Mouse (Mus musculus): ENCODE data around the gene Mrps25. TPM values are rescaled to one million over a fixed set of nuclear protein-coding genes. Genes with fewer than 3 reads are reported as not detected.

The Mrps25 gene
- 85.8 and 90.5 TPM in 2 replicates for polyA plus RNA-seq (2015; fragmentation: Nextera tagmentation; extraction: Ambion mirVana)

DNA sequence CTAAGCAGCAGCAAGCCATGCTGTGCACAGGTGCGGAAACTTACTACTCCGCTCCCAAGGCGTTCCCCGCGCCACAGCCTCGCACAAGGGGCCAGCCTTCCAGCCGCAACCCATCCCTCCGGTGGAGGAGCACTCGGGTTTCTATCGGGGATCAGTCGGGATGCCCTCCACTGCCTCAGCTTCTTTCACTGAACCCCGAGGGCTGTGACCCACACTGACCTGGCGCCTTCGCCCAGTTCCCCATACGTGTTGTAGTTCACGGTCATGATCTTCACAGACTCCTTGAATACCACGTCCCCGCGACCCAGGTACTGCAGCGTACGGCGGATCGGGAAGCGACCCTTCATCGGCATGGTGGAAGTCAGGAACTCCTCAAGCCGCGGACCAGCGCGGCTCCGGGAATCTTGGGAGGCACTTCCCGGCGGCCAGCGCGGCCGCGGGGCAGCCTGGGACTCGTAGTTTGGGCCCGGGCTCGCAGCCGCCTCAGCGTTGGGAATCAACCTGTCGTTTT, at the start of gene Mrps25:
Gene Mrps25 (minus strand): TSS at position 413 of the 511 bp plus-strand sequence.
- H3K27ac ChIP-seq = peak within 1 kb of the TSS; percentile 78
- under 1% methylated on average over 42 of the region's 42 CpGs for WGBS
- peaks cover 10% of the 10 kb centered on the region for H3K4me1 ChIP-seq
- H3K9me3 ChIP-seq = 0 out of 2 replicates have a peak, but pooled peaks cover 10% of the 10 kb centered on the region
- H3K27me3 ChIP-seq = no peaks in the 10 kb centered on the region
- peak; percentile 86 for ATAC-seq (ENCODE audit: insufficient number of reproducible peaks, insufficient read depth, low FRiP score, low TSS enrichment, low read depth)
- peak within 1 kb of the TSS; percentile 83 for H3K4me3 ChIP-seq
- peak within 1 kb of the TSS; percentile 85 for H3K9ac ChIP-seq
- peaks cover 51% of the 10 kb centered on the region for H3K36me3 ChIP-seq
- peak within 1 kb of the TSS; percentile 84 for H3K4me2 ChIP-seq

DNA sequence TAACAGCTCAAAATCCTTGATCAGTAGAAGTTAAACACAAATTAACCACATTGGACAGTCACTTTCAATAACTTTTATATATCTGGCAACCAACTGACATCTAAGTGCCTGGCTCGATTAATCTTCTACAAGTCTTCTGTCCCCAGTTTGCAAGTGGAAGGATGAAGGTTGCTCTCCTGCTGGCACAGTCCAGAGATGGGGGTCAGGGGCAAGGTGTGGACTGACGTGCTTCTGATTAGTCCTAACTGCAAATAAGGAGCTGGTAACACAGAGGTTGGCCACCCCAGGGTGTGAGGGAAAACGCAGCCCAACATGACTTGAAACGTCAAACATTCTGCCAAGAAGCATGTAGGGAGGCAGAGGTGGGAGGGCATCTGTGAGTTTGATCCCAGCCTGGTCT, 47.9 kb upstream of the Mrps25 start:
- Histone ChIP-seq H3K36me3 (no peaks in the 10 kb centered on the region), H3K4me1 (no peaks in the 10 kb centered on the region), H3K4me3 (no peak overlapping the region), H3K9ac (no peak overlapping the region), H3K9me3 (no peaks in the 10 kb centered on the region), H3K27ac (no peak overlapping the region), H3K4me2 (no peak overlapping the region), H3K27me3 (no peaks in the 10 kb centered on the region)
- whole genome bisulfite sequencing = 72% methylated on average over 4 of the region's 4 CpGs
- ATAC-seq (ENCODE audit: insufficient number of reproducible peaks, insufficient read depth, low FRiP score, low TSS enrichment, low read depth) = no peak

DNA sequence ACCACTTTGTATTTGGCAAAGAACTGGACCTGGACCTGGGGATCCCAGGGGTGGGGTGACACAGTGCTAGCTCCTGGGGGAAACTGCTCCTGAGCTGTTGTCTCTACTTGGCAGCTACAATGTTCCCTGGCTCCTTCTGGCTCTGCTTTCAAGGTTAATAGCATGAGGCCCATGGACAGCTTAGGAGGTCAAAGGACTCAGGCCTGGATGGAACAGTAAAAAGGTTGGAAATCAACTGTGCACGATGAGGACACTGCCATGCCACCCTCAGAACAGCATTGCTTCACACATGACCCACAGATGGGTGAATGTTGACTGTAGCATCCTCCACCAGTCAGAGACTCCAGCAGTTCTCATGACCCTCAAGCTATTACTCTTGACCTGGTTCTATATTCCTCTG, 47.5 kb upstream of the Mrps25 start:
- Histone ChIP-seq H3K4me2 (no peak overlapping the region), H3K9me3 (no peaks in the 10 kb centered on the region), H3K27ac (no peak overlapping the region), H3K27me3 (no peaks in the 10 kb centered on the region), H3K9ac (no peak overlapping the region), H3K4me3 (no peak overlapping the region), H3K4me1 (no peaks in the 10 kb centered on the region), H3K36me3 (no peaks in the 10 kb centered on the region)
- 63% methylated on average over 1 of the region's 1 CpGs for WGBS
- ATAC-seq (ENCODE audit: insufficient number of reproducible peaks, insufficient read depth, low FRiP score, low TSS enrichment, low read depth) = no peak

DNA sequence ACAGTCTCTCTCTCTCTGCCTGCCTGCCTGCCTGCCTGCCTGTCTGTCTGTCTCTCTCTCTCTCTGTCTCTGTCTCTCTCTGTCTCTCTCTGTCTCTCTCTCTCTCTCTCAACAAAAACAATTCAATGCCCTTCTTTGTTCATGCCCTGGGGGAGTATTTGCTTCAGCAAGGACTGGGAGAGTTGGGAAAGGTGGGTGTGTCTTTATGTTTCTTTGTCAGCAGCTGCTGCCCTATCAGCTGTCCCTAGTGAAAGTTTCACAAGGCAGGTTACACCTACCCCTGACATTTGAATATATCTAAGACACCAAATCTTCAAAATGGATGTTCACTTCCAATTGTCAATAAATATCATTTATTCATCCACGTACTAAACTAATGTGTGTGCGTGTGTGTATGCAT, 45.8 kb upstream of the Mrps25 start:
- no peaks in the 10 kb centered on the region for H3K27me3 ChIP-seq
- H3K9ac ChIP-seq = no peak overlapping the region
- H3K4me2 ChIP-seq = no peak overlapping the region
- no peaks in the 10 kb centered on the region for H3K4me1 ChIP-seq
- no peaks in the 10 kb centered on the region for H3K9me3 ChIP-seq
- no peaks in the 10 kb centered on the region for H3K36me3 ChIP-seq
- 82% methylated on average over 2 of the region's 2 CpGs for WGBS
- H3K4me3 ChIP-seq = no peak overlapping the region
- ATAC-seq (ENCODE audit: insufficient number of reproducible peaks, insufficient read depth, low FRiP score, low TSS enrichment, low read depth) = no peak
- no peak overlapping the region for H3K27ac ChIP-seq

DNA sequence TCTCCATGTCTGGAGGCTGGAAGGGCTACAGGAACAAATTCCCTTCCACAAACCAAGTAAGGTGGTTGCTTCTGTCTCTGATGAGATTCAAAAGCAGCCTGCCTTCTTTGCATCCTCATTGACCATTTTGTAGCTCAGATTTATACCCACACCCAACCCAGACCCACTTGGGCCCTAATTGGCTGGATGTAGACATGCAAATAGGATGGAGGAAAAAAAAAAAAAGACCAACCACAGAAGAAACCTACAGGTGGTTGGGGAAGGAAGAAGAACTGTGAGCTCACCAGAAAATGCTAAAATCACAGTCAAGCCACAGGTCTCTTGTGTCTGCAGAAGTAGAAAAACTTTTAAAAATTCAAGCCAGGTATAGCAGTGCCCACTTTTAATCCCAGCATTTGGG, 45.3 kb upstream of the Mrps25 start:
- H3K4me1 ChIP-seq = no peaks in the 10 kb centered on the region
- H3K9me3 ChIP-seq = no peaks in the 10 kb centered on the region
- no peak overlapping the region for H3K4me2 ChIP-seq
- no peak overlapping the region for H3K27ac ChIP-seq
- H3K36me3 ChIP-seq = no peaks in the 10 kb centered on the region
- no peak overlapping the region for H3K4me3 ChIP-seq
- ATAC-seq (ENCODE audit: insufficient number of reproducible peaks, insufficient read depth, low FRiP score, low TSS enrichment, low read depth) = no peak
- H3K9ac ChIP-seq = no peak overlapping the region
- no peaks in the 10 kb centered on the region for H3K27me3 ChIP-seq

DNA sequence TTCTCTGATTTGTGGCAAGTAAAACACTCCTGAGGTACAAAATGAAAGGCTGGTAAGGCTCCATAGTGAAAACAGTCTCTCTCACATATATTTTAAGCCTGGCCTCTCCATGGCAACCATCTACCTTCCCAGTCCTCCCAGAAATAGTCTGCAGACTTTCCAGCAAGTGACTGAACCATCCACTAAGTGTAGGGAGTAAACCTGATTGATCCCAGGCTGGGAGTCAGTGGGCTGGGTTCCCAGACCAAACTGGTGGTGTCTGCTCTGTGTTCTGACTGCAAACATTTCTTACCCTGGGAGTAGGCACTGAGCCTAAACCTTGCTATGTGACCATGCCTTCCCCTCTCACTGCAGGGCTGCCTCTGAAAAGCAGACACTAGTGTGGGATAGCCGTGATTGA, 41.1 kb upstream of the Mrps25 start:
- H3K4me2 ChIP-seq = no peak overlapping the region

DNA sequence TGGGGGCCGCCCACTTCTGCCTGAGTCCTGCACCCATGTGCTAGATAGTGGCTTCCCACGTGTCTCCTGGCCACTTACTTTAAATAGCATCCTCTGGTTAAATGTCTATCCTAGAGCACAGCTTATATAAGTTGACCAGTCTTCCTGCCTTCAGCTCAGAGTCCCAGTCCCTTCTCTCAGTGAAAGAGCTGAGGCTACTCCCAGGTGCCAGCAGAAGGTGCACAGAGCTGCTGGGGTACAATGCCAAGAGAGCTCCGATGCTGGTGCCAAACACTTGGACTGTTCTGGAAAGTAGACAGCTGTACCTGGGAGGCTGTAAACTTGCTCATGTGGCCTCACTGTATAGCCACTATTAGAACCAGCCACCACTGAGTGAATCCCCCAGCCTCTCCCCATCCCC, 38.2 kb upstream of the Mrps25 start:
- Histone ChIP-seq H3K36me3 (no peaks in the 10 kb centered on the region), H3K4me2 (no peak overlapping the region), H3K27me3 (peaks cover 5% of the 10 kb centered on the region; the same call in 1 of the 2 replicates), H3K27ac (no peak overlapping the region), H3K9ac (no peak overlapping the region), H3K4me3 (no peak overlapping the region), H3K4me1 (no peaks in the 10 kb centered on the region), H3K9me3 (no peaks in the 10 kb centered on the region)
- WGBS = 90% methylated on average over 3 of the region's 3 CpGs
- no peak for ATAC-seq (ENCODE audit: insufficient number of reproducible peaks, insufficient read depth, low FRiP score, low TSS enrichment, low read depth)

More for the DNA sequence above, 41.1 kb upstream of the Mrps25 start:
- no peaks in the 10 kb centered on the region for H3K27me3 ChIP-seq
- H3K4me3 ChIP-seq = no peak overlapping the region
- H3K27ac ChIP-seq = no peak overlapping the region
- no peak overlapping the region for H3K9ac ChIP-seq
- 69% methylated on average over 1 of the region's 1 CpGs for WGBS
- no peak for ATAC-seq (ENCODE audit: insufficient number of reproducible peaks, insufficient read depth, low FRiP score, low TSS enrichment, low read depth)
- H3K9me3 ChIP-seq = no peaks in the 10 kb centered on the region
- no peaks in the 10 kb centered on the region for H3K36me3 ChIP-seq
- no peaks in the 10 kb centered on the region for H3K4me1 ChIP-seq

DNA sequence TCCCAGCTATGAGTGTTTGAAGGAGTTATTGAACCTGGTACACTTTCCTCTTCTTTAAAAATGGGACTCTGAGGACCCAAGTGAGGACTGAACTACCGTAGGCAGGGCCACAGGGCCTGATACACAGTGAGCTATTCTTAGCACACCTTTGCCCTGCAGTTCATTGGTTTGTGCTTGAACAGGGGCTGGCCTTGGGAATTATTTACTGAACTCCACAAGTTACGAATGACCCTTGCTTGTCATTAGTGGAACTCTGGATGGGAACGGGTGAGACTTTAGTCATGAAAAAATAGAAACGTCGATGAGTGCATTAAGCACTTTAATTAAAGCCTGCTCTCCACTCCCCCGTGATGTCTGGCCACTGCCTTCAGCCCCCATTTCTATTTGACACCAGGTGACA, 37.8 kb upstream of the Mrps25 start:
- Histone ChIP-seq H3K9ac (no peak overlapping the region), H3K27me3 (peaks cover 5% of the 10 kb centered on the region; the same call in 1 of the 2 replicates), H3K27ac (no peak overlapping the region), H3K9me3 (no peaks in the 10 kb centered on the region), H3K4me1 (no peaks in the 10 kb centered on the region), H3K4me3 (no peak overlapping the region), H3K4me2 (no peak overlapping the region), H3K36me3 (no peaks in the 10 kb centered on the region)
- ATAC-seq (ENCODE audit: insufficient number of reproducible peaks, insufficient read depth, low FRiP score, low TSS enrichment, low read depth) = no peak
- WGBS = 70% methylated on average over 6 of the region's 6 CpGs

DNA sequence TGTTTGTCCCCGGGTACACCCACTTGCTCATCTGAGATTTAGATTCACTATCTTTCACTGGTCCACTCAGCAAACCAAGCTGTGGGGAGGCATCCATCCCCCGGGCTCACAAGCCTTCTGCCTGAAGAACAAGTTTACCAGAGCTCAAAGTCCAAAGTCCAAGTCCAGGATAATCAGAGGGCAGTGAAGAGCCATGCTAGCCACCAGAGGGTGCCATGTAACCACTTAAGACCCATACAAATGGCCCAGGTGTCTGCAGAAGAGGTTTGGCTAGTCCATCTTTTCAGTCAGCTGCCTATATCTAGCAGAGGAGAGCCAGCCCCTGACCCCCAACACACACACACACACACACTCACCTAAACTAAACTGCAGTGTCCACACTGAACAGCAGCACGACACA, 35.6 kb upstream of the Mrps25 start:
- H3K27ac ChIP-seq = no peak overlapping the region
- H3K4me2 ChIP-seq = no peak overlapping the region
- no peak for ATAC-seq (ENCODE audit: insufficient number of reproducible peaks, insufficient read depth, low FRiP score, low TSS enrichment, low read depth)
- WGBS = 42% methylated on average over 3 of the region's 3 CpGs
- no peaks in the 10 kb centered on the region for H3K4me1 ChIP-seq
- no peak overlapping the region for H3K4me3 ChIP-seq
- no peak overlapping the region for H3K9ac ChIP-seq
- H3K9me3 ChIP-seq = no peaks in the 10 kb centered on the region
- no peaks in the 10 kb centered on the region for H3K36me3 ChIP-seq
- H3K27me3 ChIP-seq = peaks cover 5% of the 10 kb centered on the region; the same call in 1 of the 2 replicates

DNA sequence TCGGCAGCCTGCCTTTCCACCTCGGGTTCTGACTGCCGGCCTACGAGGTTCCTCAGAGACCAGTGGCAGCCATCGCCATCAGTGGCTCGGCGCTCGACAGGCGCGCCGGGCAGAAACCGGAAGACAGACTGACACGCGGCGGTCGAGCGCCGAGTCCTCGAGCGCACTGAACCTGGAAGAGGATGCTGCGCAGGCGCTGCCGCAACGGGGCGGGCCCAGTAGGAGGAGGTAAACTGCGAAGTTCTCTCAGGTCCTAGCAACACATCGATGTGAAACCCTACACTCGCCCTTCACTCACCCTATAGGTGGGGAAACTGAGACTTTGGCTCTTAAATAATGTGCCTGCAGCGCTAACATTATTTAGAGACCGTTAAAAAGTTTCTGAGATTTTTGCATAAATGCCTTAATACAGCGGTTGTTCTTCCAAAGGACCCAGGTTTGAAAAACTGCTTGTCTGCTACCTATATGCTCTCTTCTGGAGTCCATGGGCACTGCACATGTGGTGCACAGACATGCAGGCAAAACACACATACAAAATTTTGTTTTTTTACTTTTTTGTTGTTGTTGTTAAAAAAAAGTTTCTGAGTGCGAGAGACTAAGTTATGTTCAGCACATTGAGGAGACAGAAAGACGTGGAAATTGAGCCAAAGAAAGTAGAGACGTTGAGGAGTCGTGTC, 31.1 kb upstream of the Mrps25 start, which contains the start of gene Rbsn:
Gene Rbsn (minus strand): TSS at position 153 of the 677 bp plus-strand sequence.
- Histone ChIP-seq H3K4me2 (peak within 1 kb of the TSS; percentile 95), H3K9me3 (no peaks in the 10 kb centered on the region), H3K36me3 (peaks cover 16% of the 10 kb centered on the region), H3K4me1 (peaks cover 11% of the 10 kb centered on the region), H3K4me3 (peak within 1 kb of the TSS; percentile 99), H3K27ac (peak within 1 kb of the TSS; percentile 80), H3K9ac (peak within 1 kb of the TSS; percentile 97), H3K27me3 (peaks cover 5% of the 10 kb centered on the region; the same call in 1 of the 2 replicates)
- ATAC-seq (ENCODE audit: insufficient number of reproducible peaks, insufficient read depth, low FRiP score, low TSS enrichment, low read depth) = peak; percentile 94
- 10% methylated on average over 35 of the region's 35 CpGs for WGBS

DNA sequence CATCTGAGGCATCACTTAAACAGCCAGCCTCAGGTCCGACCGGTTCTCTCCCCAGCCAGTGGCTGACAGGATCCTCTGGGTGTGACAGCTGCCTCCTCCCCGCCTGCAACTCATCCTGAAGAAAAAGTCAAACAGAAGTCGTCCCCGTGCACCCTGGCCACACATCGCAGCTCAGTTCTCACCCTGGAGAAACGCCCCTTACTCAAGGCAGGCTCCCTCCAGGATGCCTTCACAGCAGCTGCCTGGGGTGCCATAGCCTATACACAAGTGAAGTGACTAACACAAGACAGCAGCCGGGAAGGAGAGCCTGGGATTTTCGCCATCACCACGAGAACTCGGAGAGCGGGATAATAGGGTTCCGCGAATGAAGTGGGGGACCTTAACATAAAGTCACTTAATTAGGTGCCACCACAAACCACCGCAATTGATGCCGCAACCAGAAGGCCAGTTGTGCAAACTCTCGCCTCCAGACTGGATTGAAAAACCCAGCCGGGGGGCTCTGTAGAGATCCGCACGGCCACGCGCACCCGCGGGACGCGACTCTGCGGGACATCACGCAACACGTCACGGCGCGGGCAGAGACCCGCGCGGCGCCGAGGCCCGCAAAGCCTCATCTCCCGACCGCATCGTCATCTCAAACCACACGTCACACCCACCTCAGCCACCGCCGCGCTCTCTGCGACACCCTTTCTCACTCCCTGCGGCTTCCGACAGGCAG, 30.4 kb upstream of the Mrps25 start:
- WGBS = under 1% methylated on average over 48 of the region's 48 CpGs
- Histone ChIP-seq H3K27ac (peak overlapping the region; percentile 80), H3K36me3 (peaks cover 22% of the 10 kb centered on the region), H3K9me3 (no peaks in the 10 kb centered on the region), H3K4me1 (peaks cover 11% of the 10 kb centered on the region), H3K9ac (peak overlapping the region; percentile 97), H3K27me3 (peaks cover 5% of the 10 kb centered on the region; the same call in 1 of the 2 replicates), H3K4me2 (peak overlapping the region; percentile 95), H3K4me3 (peak overlapping the region; percentile 99)
- ATAC-seq (ENCODE audit: insufficient number of reproducible peaks, insufficient read depth, low FRiP score, low TSS enrichment, low read depth) = peak; percentile 56

DNA sequence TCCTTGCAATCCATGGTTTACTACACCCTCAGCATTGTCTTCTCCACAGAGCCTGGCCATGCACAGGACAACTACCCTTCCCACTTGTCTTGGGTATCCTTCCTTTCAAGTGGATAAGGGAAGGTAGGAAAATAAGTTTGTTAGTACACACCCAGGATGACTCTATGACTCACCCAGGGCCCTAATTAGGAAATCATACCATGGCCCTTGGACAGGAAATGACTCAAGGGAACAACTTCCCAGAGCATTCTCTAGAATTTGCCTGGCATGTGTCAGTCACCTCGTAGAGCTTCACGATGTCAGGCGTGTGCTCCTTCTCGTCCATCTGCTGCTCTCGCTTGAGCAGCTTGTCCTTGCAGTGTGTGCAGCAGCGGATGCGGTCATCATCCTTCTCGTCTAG, 15.6 kb upstream of the Mrps25 start:
- H3K36me3 ChIP-seq = peaks cover 85% of the 10 kb centered on the region
- H3K4me2 ChIP-seq = no peak overlapping the region
- no peaks in the 10 kb centered on the region for H3K9me3 ChIP-seq
- no peaks in the 10 kb centered on the region for H3K27me3 ChIP-seq
- H3K9ac ChIP-seq = no peak overlapping the region
- H3K4me1 ChIP-seq = no peaks in the 10 kb centered on the region
- no peak overlapping the region for H3K27ac ChIP-seq
- ATAC-seq (ENCODE audit: insufficient number of reproducible peaks, insufficient read depth, low FRiP score, low TSS enrichment, low read depth) = no peak
- no peak overlapping the region for H3K4me3 ChIP-seq
- 89% methylated on average over 8 of the region's 8 CpGs for WGBS
